Mouse (Mus musculus) telencephalon, adult 2 months (tissue): Measurements from ENCODE around the gene Tenm4.

Source experiments
- DNase-seq: peaks from one replicate; pipeline ENCODE4 v3.0.0-alpha.2; 2011; ENCODE audit warnings: low read depth, low spot score

Tenm4 gene

DNA sequence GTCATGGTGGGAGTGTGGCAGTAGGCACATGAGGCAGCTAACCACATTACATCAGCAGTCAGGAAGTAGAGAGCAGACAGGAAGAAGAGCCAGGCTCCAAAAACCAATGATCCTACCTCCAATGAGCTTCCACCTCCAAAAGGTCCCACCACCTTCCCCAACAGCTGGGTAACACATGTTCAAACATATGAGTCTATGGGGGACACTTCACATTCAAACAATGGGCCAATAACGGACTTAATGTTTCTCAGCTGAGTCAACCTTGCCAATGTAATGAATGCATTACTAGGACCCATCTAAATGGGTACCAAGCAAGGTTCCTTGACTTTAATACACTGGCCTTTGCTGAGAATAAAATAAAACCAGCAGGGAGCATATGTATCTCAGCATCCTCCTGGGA lies 635.5 kb downstream of the Tenm4 start:
- DNase-seq, result no peak

DNA sequence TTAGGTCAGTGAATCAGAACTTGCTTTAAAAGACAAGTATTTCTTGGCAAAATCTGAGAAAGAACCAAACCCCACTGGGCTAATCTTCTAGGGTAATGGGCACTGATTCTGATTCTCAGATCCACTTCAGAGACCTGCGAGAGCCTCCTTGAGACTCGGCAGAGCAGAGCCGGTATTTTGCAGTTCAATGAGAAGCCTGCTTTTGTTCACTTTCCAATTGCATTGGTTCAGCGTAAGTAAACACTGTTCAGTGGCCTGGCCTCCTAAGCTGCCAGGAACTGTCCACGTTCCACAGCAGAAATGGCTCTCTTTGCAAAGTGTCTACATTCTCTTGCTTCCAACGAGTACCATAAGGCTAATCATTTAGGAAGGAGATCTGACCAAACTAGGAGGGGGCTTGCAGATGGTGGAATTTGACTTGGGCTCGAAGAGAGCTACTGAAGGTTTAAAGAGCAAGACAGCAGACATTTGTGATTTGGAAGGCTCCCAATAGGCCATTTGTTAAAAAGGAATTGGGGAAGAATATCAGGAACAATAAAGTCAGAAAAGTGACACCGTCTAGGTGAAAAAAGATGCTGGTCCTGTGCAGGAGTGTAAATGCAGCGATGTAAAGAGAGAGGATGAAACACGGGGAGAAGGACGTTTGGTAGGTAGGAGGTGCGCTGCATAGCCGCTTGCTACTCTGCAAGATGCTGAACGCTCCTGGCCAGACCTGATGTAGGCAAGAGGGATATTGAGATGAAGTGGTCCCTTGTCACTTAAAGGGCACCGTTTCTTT lies 636.4 kb downstream of the Tenm4 start:
- no peak for DNase-seq

DNA sequence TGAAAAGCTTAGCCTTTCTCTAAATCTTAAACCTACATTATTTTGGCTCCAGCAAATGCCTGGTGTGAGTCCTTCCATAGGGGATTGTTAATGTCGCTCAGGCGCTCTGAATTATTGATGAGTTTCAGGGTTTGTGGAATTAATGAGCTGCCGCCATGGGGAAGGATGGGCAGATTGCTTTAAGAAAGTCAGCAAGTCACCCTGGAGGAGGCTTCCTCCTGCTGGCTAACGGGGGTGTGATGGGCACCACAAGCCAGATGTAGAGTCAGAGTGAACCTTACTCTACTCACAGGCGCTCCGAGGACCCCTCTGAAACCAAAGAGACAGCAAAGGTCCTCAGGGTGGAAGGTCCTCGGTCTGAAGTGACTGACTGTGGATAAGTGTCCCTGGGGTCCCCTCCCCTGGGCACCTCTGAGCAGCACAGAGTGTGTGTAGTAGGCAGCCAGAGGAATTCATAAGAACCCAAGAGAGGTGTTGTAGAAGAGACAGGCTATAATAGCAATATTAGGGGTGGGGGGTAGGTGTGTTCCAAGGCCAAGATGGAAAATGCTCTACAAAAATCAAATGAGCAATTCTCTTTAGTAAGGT lies 637.1 kb downstream of the Tenm4 start:
- DNase-seq, result no peak

GRCm38 (mm10) chr7:96811691-96812090 lies 640.6 kb downstream of the Tenm4 start:
- no peak for DNase-seq

GRCm38 (mm10) chr7:96813036-96813435 lies 642.0 kb downstream of the Tenm4 start:
- no peak for DNase-seq

- DNase-seq, result no peak
Measured at GRCm38 (mm10) chr7:96813497-96814400, 642.7 kb downstream of the Tenm4 start.

DNA sequence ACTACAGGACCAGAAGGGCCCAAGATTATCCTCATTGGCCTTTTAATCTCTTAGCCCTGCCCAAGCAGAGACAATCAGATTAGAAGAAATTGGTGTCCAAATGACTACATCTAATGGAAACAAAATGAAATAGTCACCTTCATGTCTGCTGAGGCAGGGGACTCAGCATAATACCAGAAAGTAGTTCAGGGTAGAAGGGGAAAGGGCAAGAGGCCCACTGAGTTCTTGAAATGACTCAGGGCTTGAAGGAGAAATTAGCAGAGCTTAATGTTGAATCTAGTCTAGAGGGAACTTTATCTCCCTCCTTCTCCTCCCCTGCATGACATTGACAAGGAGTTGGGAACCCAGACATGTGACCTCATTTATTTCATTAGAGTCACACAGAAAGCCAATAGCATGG lies 643.5 kb downstream of the Tenm4 start:
- DNase-seq, result no peak

GRCm38 (mm10) chr7:96817030-96817674 lies 646.1 kb downstream of the Tenm4 start:
- no peak for DNase-seq

DNA sequence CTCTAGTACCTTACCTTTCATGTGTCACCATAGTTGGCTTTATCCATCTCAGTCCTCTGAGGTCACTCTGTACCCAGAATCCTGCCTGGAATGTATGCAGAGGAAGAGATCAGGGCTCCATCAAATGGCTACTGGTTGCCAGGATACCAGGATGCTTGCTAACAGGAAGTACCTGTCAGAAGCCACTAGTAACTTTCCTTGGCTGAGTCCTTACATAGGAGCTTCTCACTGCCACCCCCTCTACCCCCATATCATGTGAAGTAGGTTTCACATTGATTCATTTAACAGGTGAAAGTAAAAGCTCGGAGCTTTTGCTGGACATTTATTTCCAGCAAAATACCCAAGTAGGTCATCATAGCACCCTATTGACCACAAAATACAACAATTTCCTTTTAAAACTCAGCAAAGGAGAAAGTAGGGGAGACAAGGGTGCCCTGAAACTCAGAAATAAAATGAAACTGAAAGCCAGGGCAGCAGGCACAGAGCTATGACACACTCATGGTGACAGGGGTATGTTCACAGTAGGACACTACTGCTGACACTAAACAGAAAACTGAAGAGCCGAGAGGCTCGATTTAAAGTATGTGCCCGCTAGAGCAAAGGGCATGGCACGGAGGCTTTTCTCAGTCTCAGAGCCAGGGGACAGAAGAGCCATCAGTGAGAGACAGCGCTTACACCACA lies 647.3 kb downstream of the Tenm4 start:
- no peak for DNase-seq

- DNase-seq, result peak; percentile 66
Measured at GRCm38 (mm10) chr7:96819538-96819937, 648.5 kb downstream of the Tenm4 start.

DNA sequence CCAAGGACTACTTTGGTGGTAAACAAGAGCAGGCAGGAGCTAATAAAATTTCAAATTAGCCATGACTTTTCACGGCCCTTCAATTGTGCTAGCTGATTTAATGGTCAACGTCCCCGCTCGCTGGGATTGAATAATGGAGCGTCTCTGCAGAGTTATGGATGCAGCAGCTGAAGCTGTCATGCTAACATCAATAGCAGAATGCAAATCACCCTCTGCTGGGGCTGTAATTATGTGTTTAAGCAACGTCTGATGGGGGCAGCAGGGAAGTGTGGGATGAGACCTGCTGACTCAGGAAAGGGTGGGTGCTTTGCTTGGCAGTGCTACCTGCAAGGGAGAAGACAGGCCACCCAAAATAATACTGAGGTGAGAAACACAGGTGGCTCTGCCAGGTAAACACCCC lies 649.3 kb downstream of the Tenm4 start:
- no peak for DNase-seq

GRCm38 (mm10) chr7:96826101-96826500 lies 655.1 kb downstream of the Tenm4 start:
- no peak for DNase-seq

GRCm38 (mm10) chr7:96826672-96827071 lies 655.6 kb downstream of the Tenm4 start:
- DNase-seq, result no peak

DNA sequence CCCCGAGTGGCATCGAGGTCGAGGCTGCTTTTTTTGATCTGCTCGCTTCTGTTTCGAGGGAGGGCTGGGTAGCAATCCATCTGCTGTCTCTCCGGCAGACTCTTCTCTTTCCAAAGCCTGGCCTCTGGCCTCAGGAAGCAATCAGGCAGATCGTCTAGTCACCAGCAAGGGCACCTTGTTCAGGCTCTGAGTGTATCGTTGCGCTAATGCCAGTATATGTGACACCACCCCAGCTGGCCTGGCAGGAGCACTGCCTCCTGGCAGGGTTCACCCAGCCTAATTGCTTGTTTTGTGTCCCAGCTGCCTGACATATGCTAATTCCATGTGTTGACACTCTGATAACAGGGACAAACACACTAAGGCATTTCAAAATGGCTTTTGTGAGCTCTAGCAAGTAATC lies 661.5 kb downstream of the Tenm4 start:
- DNase-seq, result no peak

DNA sequence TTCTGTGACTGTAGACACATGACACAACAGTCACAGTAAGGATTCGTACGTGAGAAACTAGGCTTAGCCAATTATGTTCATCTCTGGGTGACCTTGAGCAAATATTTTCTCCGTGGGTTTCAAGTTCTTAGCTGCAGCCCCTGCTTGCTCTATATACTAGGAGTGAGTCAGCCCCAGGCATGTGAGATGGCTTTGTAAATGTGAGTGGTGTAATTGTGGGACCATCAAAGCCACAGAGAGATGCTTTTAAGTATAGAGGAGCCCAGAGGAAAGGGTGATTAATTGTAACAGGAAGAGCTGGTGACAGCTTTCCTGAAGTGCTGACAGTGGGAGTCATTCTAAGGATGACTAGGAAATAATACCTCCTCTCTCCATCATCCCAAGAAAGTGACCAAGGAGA lies 662.0 kb downstream of the Tenm4 start:
- DNase-seq, result no peak

DNA sequence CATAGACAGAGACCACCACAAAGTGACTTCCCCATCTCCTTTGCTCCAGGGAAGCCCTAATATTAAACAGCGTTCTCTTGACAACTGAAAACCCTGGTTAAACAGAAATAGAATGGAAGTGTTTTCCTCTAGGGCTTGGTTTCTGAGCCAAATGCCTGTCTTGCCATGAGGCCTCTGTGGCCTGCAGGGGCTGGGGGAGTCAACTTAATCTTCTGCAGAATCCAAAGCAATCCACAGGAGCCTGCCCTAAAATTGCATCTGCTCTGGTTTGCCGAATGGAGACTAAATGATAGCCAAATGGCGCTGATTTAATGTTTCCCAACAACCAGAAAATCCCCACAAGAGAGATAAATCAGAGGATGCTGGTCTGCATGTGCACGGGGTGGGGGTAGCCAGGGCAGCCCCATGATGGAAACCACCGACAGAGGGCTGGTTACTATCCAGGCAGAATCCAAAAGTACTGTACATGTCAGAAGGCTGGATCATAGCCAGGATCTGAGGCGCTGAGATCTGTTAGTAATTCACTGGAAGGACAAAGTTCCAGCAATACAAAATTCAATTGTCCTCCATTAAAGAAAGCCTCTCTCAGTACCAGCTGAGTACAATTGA lies 663.7 kb downstream of the Tenm4 start:
- no peak for DNase-seq

DNA sequence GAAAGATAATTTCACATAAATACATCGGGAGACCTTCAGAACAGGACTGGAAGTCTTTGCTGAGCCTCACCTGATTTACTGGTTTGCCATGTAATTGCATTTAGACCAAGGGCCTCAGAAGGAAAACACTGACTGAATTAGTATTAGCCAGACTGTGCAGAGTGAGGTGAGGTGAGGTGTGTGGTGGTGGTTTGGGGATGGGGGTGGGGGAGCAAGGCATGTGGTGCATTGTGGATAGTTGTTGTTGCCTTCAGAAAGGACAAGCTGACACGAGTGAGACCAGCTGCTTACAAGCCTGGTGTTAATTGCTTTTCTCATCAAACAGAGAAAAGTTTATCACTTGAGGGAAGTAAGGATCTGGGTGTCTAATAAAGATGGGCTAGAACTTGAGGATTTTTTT lies 664.3 kb downstream of the Tenm4 start:
- no peak for DNase-seq

- no peak for DNase-seq
Measured at GRCm38 (mm10) chr7:96838271-96838841, 667.3 kb downstream of the Tenm4 start.

GRCm38 (mm10) chr7:96838926-96839325 lies 667.9 kb downstream of the Tenm4 start:
- DNase-seq, result peak; percentile 91

DNA sequence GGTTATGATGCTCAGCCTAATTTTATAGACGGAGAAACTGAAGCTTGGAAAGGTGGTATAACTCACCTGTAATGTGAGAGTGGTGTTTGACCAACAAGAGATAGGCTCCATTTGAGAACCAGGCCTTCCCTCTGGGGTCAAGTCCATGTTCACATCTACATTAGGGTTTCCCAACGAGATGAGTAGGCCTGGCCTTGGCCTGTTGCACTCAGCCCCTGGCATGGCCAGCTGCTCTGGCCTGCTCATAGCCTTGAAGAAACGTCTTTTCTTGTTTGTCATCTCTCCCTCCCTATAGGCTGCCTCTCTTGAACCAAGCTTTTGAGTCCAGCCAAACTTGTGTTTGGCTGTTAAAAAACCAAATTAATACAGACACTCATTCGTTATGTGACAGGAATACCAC lies 668.5 kb downstream of the Tenm4 start:
- DNase-seq, result no peak
